Mouse (Mus musculus) myocyte (in vitro differentiated cells): Measurements from ENCODE around the gene Terb1. TPM values are rescaled to one million over a fixed set of nuclear protein-coding genes. Genes with fewer than 3 reads are reported as not detected.
A peak's percentile ranks its signal among the peaks of the same experiment; 100 is the strongest.

Experiments
- H3K27me3 ChIP-seq: one replicate; pipeline ENCODE4 v1.6.1; 2011; ENCODE audit not compliant: control insufficient read depth, insufficient read depth, insufficient read length
- H3K36me3 ChIP-seq: one replicate; pipeline ENCODE4 v1.6.1; 2011; ENCODE audit not compliant: control insufficient read depth, insufficient read depth
- H3K4me2 ChIP-seq: one replicate; pipeline ENCODE4 v1.6.1; 2011; ENCODE audit warnings: low read depth, control low read depth
- H3K4me3 ChIP-seq: one replicate; pipeline ENCODE4 v1.5.1; 2011; ENCODE audit warnings: mild to moderate bottlenecking, control low read depth, moderate library complexity
- H3K79me2 ChIP-seq: one replicate; pipeline ENCODE4 v1.6.1; 2011; ENCODE audit not compliant: control insufficient read depth, insufficient read depth
- H3ac ChIP-seq: one replicate; pipeline ENCODE4 v1.6.1; 2011; ENCODE audit not compliant: control insufficient read depth, insufficient read length
- CEBPB ChIP-seq: IDR thresholded peaks from 2 replicates; pipeline ENCODE4 v1.6.1; 2011; ENCODE audit warnings: mild to moderate bottlenecking, moderate library complexity; ENCODE audit not compliant: poor library complexity, insufficient read depth, severe bottlenecking
- E2F4 ChIP-seq: IDR thresholded peaks from one replicate; pipeline ENCODE4 v1.6.1; 2011; ENCODE audit warnings: mild to moderate bottlenecking, control low read depth, moderate library complexity; ENCODE audit not compliant: insufficient read depth
- MAX ChIP-seq: IDR thresholded peaks from one replicate; pipeline ENCODE4 v1.6.1; 2011; ENCODE audit warnings: low read depth, mild to moderate bottlenecking, control low read depth
- MYOD1 ChIP-seq, 3 experiments: IDR thresholded peaks; one replicate each; pipeline ENCODE4 v1.6.1; 2011; ENCODE audit warnings: control low read depth in 2 of 3, low read depth in 2 of 3, mild to moderate bottlenecking in 2 of 3, moderate library complexity in 1 of 3; ENCODE audit not compliant: insufficient read length in 2 of 3, control insufficient read depth in 1 of 3
- MYOG ChIP-seq, 3 experiments: IDR thresholded peaks; one replicate each; pipeline ENCODE4 v1.6.1; 2011; ENCODE audit warnings: control low read depth in 2 of 3, low read depth in 2 of 3, mild to moderate bottlenecking in 2 of 3; ENCODE audit not compliant: insufficient read length in 2 of 3, control insufficient read depth in 1 of 3, insufficient read depth in 1 of 3
- POLR2A ChIP-seq: IDR thresholded peaks from one replicate; pipeline ENCODE4 v1.6.1; 2011; ENCODE audit warnings: low read depth, mild to moderate bottlenecking, control low read depth, moderate library complexity; ENCODE audit not compliant: insufficient read length
- POLR2AphosphoS2 ChIP-seq: IDR thresholded peaks from one replicate; pipeline ENCODE4 v1.6.1; 2011; ENCODE audit warnings: low read depth, control low read depth; ENCODE audit not compliant: insufficient read length
- REST ChIP-seq: IDR thresholded peaks from one replicate; pipeline ENCODE4 v1.6.1; 2011; ENCODE audit warnings: mild to moderate bottlenecking, control low read depth, moderate library complexity; ENCODE audit not compliant: insufficient read depth, insufficient read length
- SRF ChIP-seq: IDR thresholded peaks from one replicate; pipeline ENCODE4 v1.6.1; 2011; ENCODE audit warnings: low read depth; ENCODE audit not compliant: control insufficient read depth, insufficient read length
- TCF12 ChIP-seq: IDR thresholded peaks from one replicate; pipeline ENCODE4 v1.6.1; 2011; ENCODE audit warnings: mild to moderate bottlenecking, control low read depth; ENCODE audit not compliant: poor library complexity, insufficient read depth, severe bottlenecking
- TCF3 ChIP-seq: IDR thresholded peaks from one replicate; pipeline ENCODE4 v1.6.1; 2011; ENCODE audit warnings: low read depth, control low read depth; ENCODE audit not compliant: insufficient read length
- USF1 ChIP-seq: IDR thresholded peaks from one replicate; pipeline ENCODE4 v1.6.1; 2011; ENCODE audit warnings: low read depth, mild to moderate bottlenecking, control low read depth, moderate library complexity
- polyA plus RNA-seq: library from polyadenylated mRNA; unstranded; fragments of >200 nt; fragmentation: generic; extraction: Trizol; gene quantifications from one replicate; pipeline ENCODE4 v1.2.1, GENCODE M21; 2012; ENCODE audit warnings: missing spikeins

The Terb1 gene
- polyA plus RNA-seq, 1 experiment = not detected

DNA sequence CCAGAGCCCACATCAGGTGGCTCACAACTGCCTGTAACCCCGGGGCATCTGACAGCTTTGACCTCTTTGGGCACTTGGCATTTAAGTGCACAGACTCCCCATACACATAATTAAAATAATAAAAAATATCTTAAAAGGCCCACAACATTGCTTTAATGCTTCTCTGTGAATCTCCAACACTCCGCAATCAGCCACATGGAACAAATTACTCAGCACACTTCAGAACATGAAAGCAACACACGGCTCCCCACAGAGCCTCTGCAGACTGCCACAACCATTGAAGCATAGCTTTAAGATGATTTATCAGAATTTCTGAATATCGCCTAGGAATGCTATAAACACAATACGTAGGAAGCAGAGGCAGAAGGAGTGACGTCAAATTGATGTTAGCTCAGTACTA, 93.7 kb downstream of the Terb1 start:
- Histone ChIP-seq H3K27me3 (no peaks in the 10 kb centered on the region), H3K36me3 (peaks cover 36% of the 10 kb centered on the region), H3K4me2 (no peak overlapping the region), H3ac (no peak overlapping the region), H3K79me2 (no peaks in the 10 kb centered on the region), H3K4me3 (no peak overlapping the region)
- TF ChIP-seq REST = no peak

DNA sequence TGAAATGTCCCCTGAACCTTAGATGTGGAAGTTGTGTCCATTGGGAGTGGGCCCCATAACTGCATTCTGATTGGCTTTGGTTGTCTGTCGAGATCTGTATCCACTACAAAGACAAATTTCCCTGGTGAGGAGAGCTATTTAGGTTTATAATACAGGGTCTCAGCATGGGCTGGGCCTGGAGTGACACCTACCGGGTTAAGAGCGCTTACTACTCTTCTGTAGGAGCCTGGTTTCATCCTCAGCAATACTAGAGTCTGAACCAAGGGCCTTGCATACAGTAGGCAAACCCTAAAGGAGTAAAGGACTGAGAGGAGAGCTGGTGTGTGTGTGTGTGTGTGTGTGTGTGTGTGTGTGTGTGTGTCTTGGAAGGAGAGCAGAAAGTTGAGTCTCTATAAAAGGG, 95.5 kb downstream of the Terb1 start:
- H3ac ChIP-seq = no peak overlapping the region
- no peak overlapping the region for H3K4me2 ChIP-seq
- no peaks in the 10 kb centered on the region for H3K79me2 ChIP-seq
- H3K4me3 ChIP-seq = no peak overlapping the region
- TF ChIP-seq REST = no peak
- no peak for TF ChIP-seq USF1
- H3K36me3 ChIP-seq = peaks cover 18% of the 10 kb centered on the region
- H3K27me3 ChIP-seq = no peaks in the 10 kb centered on the region

DNA sequence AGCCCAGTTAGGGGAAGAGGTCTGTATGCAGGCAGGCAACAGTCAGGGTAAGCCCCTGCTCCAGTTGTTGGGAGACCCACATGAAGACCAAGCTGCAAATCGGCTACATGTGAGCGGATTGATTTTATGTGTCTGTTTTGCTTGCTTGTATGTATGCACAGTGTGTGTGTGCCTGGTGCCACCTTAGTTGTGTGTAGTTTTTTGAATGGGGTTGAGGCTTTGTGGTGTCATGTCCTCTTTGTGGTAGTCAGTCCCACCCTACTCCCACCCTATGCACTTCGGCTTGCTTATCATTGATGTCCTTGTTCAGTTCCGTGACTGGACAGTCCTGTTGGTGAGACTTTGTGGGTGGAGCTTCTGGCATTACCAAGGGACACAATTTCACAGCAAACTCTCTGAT, 95.9 kb downstream of the Terb1 start:
- no peak for TF ChIP-seq MYOD1 (IDR thresholded peaks at IDR 0.05; ENCODE audit: control insufficient read depth in 1 of 3, insufficient read length in 2 of 3, low read depth in 2 of 3)
- H3K79me2 ChIP-seq = no peaks in the 10 kb centered on the region
- H3ac ChIP-seq = no peak overlapping the region
- no peak overlapping the region for H3K4me2 ChIP-seq
- H3K36me3 ChIP-seq = peaks cover 15% of the 10 kb centered on the region
- H3K4me3 ChIP-seq = no peak overlapping the region
- no peaks in the 10 kb centered on the region for H3K27me3 ChIP-seq

DNA sequence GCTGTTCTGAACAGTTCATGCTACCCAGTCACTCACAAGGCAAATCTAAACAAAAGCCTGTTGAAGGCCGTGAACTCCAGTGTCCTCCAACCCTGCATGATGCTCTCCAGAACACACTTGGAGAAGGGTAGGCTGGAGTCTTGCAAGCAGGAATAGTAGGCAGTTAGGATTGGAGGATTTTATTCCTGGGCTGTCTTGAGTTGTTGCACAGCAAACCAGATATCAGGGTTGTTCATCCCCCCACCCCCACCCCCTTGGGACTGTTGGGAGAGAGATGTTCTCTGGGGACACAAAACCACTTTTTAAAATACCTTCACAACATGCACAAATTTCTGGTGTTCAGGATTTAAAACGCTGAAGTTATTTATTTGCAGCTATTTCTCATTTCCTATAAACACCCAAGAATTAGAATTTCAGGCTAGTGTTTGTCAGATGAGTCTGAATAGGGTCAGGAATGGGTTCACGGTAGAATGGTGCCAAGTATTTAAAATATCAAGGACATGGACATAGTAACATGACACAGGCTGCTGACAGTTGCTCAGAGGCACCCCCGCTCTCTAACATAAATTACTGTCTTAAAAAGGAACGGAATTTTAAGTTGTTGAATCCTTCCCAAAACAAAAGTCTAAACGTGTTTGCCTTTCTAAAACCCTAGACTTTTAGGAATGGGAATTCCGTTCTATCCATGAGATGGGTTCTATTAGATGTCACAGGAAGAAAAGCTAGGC, 96.7 kb downstream of the Terb1 start:
- H3K79me2 ChIP-seq = no peaks in the 10 kb centered on the region
- peaks cover 7% of the 10 kb centered on the region for H3K36me3 ChIP-seq
- H3K4me3 ChIP-seq = no peak overlapping the region
- no peak overlapping the region for H3K4me2 ChIP-seq
- H3ac ChIP-seq = no peak overlapping the region
- TF ChIP-seq POLR2AphosphoS2 = no peak
- TF ChIP-seq REST = no peak
- no peak for TF ChIP-seq MYOD1 (IDR thresholded peaks at IDR 0.05; ENCODE audit: control insufficient read depth in 1 of 3, insufficient read length in 2 of 3, low read depth in 2 of 3)
- no peak for TF ChIP-seq TCF12
- H3K27me3 ChIP-seq = no peaks in the 10 kb centered on the region

GRCm38 (mm10) chr8:104411972-104412371, 97.7 kb downstream of the Terb1 start:
- H3K4me2 ChIP-seq = no peak overlapping the region
- no peak overlapping the region for H3K4me3 ChIP-seq
- H3ac ChIP-seq = no peak overlapping the region
- no peaks in the 10 kb centered on the region for H3K36me3 ChIP-seq
- TF ChIP-seq TCF12 (peak; percentile 39), MYOG (IDR thresholded peaks at IDR 0.05; ENCODE audit: control insufficient read depth in 1 of 3, insufficient read depth in 1 of 3, insufficient read length in 2 of 3, low read depth in 2 of 3) (peak; percentile 42 to 94 (median 80)), POLR2AphosphoS2 (peak; percentile 30), E2F4 (no peak), REST (no peak), TCF3 (peak; percentile 44), MYOD1 (IDR thresholded peaks at IDR 0.05; ENCODE audit: control insufficient read depth in 1 of 3, insufficient read length in 2 of 3, low read depth in 2 of 3) (peak in 2 of 3 experiments; percentile 84 to 87)
- no peaks in the 10 kb centered on the region for H3K27me3 ChIP-seq
- H3K79me2 ChIP-seq = no peaks in the 10 kb centered on the region

- peak overlapping the region; percentile 52 for H3K4me2 ChIP-seq
- no peaks in the 10 kb centered on the region for H3K27me3 ChIP-seq
- H3ac ChIP-seq = no peak overlapping the region
- no peaks in the 10 kb centered on the region for H3K79me2 ChIP-seq
- H3K36me3 ChIP-seq = no peaks in the 10 kb centered on the region
- no peak overlapping the region for H3K4me3 ChIP-seq
- TF ChIP-seq E2F4 (no peak), USF1 (no peak), MYOG (IDR thresholded peaks at IDR 0.05; ENCODE audit: control insufficient read depth in 1 of 3, insufficient read depth in 1 of 3, insufficient read length in 2 of 3, low read depth in 2 of 3) (no peak), SRF (no peak), POLR2AphosphoS2 (no peak), MAX (no peak), TCF12 (no peak), CEBPB (no peak), MYOD1 (IDR thresholded peaks at IDR 0.05; ENCODE audit: control insufficient read depth in 1 of 3, insufficient read length in 2 of 3, low read depth in 2 of 3) (no peak), POLR2A (no peak), TCF3 (no peak), REST (no peak)
Observed at GRCm38 (mm10) chr8:104411468-104411867, 98.2 kb downstream of the Terb1 start.
